Mouse (Mus musculus) lung, postnatal 0 days (tissue): ENCODE results near the gene Otud7a. TPM values are rescaled to one million over a fixed set of nuclear protein-coding genes. Genes with fewer than 3 reads are reported as not detected.

Source experiments
- ATAC-seq: fragments of 200-750 bp; cut with Nextera tagmentation; 2 replicates; pipeline ENCODE4 v1.8.0; 2017; ENCODE audit warnings: moderate library complexity
- DNase-seq: peaks from one replicate; pipeline ENCODE4 v3.0.0-alpha.2; 2016; ENCODE audit warnings: low spot score
- H3K27ac ChIP-seq: fragments of 300-500 bp; sonication (generic); 2 replicates; pipeline ENCODE4 v1.5.1; 2014; ENCODE audit warnings: antibody characterized with exemption, mild to moderate bottlenecking, low read length, mixed read lengths
- H3K27me3 ChIP-seq: fragments of 300-500 bp; sonication (generic); replicated peaks from 2 replicates; pipeline ENCODE4 v1.6.1; 2014; ENCODE audit warnings: low read length, mixed read lengths; ENCODE audit not compliant: insufficient read depth
- H3K36me3 ChIP-seq: fragments of 300-500 bp; sonication (generic); 2 replicates; pipeline ENCODE4 v1.6.1; 2014; ENCODE audit warnings: low read length, mixed read lengths; ENCODE audit not compliant: insufficient read depth
- H3K4me1 ChIP-seq: fragments of 300-500 bp; sonication (generic); 2 replicates; pipeline ENCODE4 v1.6.1; 2014; ENCODE audit warnings: antibody characterized with exemption, low read depth, low read length, mixed read lengths; ENCODE audit not compliant: insufficient read depth
- H3K4me2 ChIP-seq: fragments of 300-500 bp; sonication (generic); replicated peaks from 2 replicates; pipeline ENCODE4 v1.6.1; 2014; ENCODE audit warnings: low read depth, mild to moderate bottlenecking, low read length, moderate library complexity, mixed read lengths
- H3K4me3 ChIP-seq: fragments of 300-500 bp; sonication (generic); 2 replicates; pipeline ENCODE4 v1.5.1; 2014; ENCODE audit warnings: low read depth, low read length
- H3K9ac ChIP-seq: fragments of 300-500 bp; sonication (generic); replicated peaks from 2 replicates; pipeline ENCODE4 v1.6.1; 2014; ENCODE audit warnings: low read depth, mild to moderate bottlenecking
- H3K9me3 ChIP-seq: fragments of 300-500 bp; sonication (generic); 2 replicates; pipeline ENCODE4 v1.6.1; 2016; ENCODE audit warnings: low read length, mixed read lengths
- CTCF ChIP-seq: IDR thresholded peaks from 2 replicates; pipeline ENCODE4 v1.5.1; 2016; ENCODE audit warnings: antibody characterized with exemption, mild to moderate bottlenecking
- EP300 ChIP-seq: IDR thresholded peaks from 2 replicates; pipeline ENCODE4 v1.6.1; 2016; ENCODE audit warnings: antibody characterized with exemption, mild to moderate bottlenecking, control low read depth
- WGBS: fragments of 180-500 bp; shearing (Covaris S2); extraction: QIAGEN DNeasy Blood & Tissue Kit; methylation state at CpG from one replicate; pipeline ENCODE4 v1.1.7; 2014; 5-methylcytosine and 5-hydroxymethylcytosine counted together
- polyA plus RNA-seq: library from polyadenylated mRNA; unstranded; fragments of >200 nt; fragmentation: Nextera tagmentation; extraction: Ambion mirVana; gene quantifications from 2 replicates; pipeline ENCODE4 v1.2.1, GENCODE M21; 2015

Otud7a gene
- polyA plus RNA-seq, 1 experiment from 2014 or later: 0.11 TPM

GRCm38 (mm10) chr7:63540293-63540692 is 95.7 kb downstream of the Otud7a start:
- no peak for ATAC-seq
- Histone ChIP-seq H3K4me2 (no peak overlapping the region), H3K4me1 (no peaks in the 10 kb centered on the region), H3K36me3 (no peaks in the 10 kb centered on the region), H3K9ac (no peak overlapping the region), H3K27me3 (no peaks in the 10 kb centered on the region), H3K9me3 (no peaks in the 10 kb centered on the region), H3K27ac (no peak overlapping the region), H3K4me3 (no peak overlapping the region)
- TF ChIP-seq EP300 (no peak), CTCF (no peak)
- no peak for DNase-seq
- 87% methylated on average over 4 of the region's 4 CpGs for WGBS

GRCm38 (mm10) chr7:63554457-63554856 is 109.9 kb downstream of the Otud7a start:
- Histone ChIP-seq H3K27ac (no peak overlapping the region), H3K27me3 (no peaks in the 10 kb centered on the region), H3K4me1 (no peaks in the 10 kb centered on the region), H3K4me2 (no peak overlapping the region), H3K9ac (no peak overlapping the region), H3K36me3 (no peaks in the 10 kb centered on the region), H3K9me3 (no peaks in the 10 kb centered on the region), H3K4me3 (no peak overlapping the region)
- 64% methylated on average over 1 of the region's 1 CpGs for WGBS
- DNase-seq (no peak), ATAC-seq (no peak)
- TF ChIP-seq EP300 (no peak), CTCF (no peak)

DNA sequence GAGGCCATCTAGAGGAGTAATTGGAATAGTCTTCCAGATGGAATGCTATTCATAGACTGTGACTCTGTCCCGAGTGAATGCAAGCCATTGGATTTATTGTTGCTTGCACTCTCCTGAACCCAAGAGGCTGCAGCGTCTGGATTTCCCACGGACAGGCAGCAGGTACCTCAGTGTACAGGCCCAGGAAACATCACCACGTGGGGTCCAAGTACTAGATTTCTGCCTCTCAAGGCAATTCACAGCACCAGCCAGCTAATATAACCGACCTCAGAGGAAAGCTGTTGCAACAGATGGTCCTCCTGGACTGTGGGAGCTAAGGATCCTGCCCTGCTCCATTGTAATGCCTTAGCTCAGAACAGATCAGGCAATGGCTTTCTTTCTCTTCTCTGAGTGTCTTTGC is 111.8 kb downstream of the Otud7a start:
- Histone ChIP-seq H3K4me3 (no peak overlapping the region), H3K4me1 (no peaks in the 10 kb centered on the region), H3K9ac (no peak overlapping the region), H3K27me3 (no peaks in the 10 kb centered on the region), H3K4me2 (no peak overlapping the region), H3K27ac (no peak overlapping the region), H3K9me3 (no peaks in the 10 kb centered on the region), H3K36me3 (no peaks in the 10 kb centered on the region)
- DNase-seq (no peak), ATAC-seq (no peak)
- no peak for TF ChIP-seq EP300
- TF ChIP-seq CTCF: no peak
- WGBS: 57% methylated on average over 5 of the region's 5 CpGs

DNA sequence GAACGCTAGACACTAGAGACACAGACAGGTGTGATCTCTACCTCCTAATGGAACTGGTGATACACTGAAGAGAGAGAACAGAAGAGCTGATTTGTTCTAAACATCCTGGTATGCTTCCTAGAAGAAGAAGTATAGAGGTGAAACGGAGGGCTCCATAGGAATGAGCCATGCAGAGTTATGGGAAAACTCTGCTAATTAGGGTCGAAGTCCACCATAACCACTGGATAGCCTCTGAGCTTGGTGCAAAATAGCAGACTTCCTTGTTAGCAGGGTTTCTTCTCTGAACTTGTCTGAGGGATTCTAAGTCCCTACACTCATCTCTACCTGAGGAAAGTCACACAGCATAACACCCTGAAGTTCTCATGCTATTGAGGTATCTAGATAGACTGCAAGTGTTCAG is 114.4 kb downstream of the Otud7a start:
- Histone ChIP-seq H3K27me3 (no peaks in the 10 kb centered on the region), H3K9me3 (no peaks in the 10 kb centered on the region), H3K36me3 (no peaks in the 10 kb centered on the region), H3K4me1 (no peaks in the 10 kb centered on the region), H3K9ac (no peak overlapping the region), H3K27ac (no peak overlapping the region), H3K4me3 (no peak overlapping the region), H3K4me2 (no peak overlapping the region)
- TF ChIP-seq CTCF (no peak), EP300 (no peak)
- no peak for DNase-seq
- 69% methylated on average over 3 of the region's 3 CpGs for WGBS
- no peak for ATAC-seq

- TF ChIP-seq CTCF: no peak
- DNase-seq (no peak), ATAC-seq (no peak)
- Histone ChIP-seq H3K9me3 (no peaks in the 10 kb centered on the region), H3K36me3 (no peaks in the 10 kb centered on the region), H3K4me2 (no peak overlapping the region), H3K27ac (no peak overlapping the region), H3K9ac (no peak overlapping the region), H3K4me3 (no peak overlapping the region), H3K27me3 (no peaks in the 10 kb centered on the region), H3K4me1 (no peaks in the 10 kb centered on the region)
- 78% methylated on average over 1 of the region's 1 CpGs for WGBS
Observed at GRCm38 (mm10) chr7:63559679-63560078, 115.1 kb downstream of the Otud7a start.

- Histone ChIP-seq H3K27ac (no peak overlapping the region), H3K9me3 (no peaks in the 10 kb centered on the region), H3K4me2 (no peak overlapping the region), H3K4me3 (no peak overlapping the region), H3K36me3 (no peaks in the 10 kb centered on the region), H3K27me3 (no peaks in the 10 kb centered on the region), H3K9ac (no peak overlapping the region), H3K4me1 (no peaks in the 10 kb centered on the region)
- 82% methylated on average over 2 of the region's 2 CpGs for WGBS
- no peak for DNase-seq
- no peak for TF ChIP-seq EP300
- TF ChIP-seq CTCF: no peak
- no peak for ATAC-seq
Observed at GRCm38 (mm10) chr7:63583310-63583709, 138.8 kb downstream of the Otud7a start.

GRCm38 (mm10) chr7:63586184-63586870 is 141.8 kb downstream of the Otud7a start:
- no peaks in the 10 kb centered on the region for H3K27me3 ChIP-seq
- H3K9ac ChIP-seq: no peak overlapping the region
- WGBS: 48% methylated on average over 2 of the region's 2 CpGs
- no peak overlapping the region for H3K4me3 ChIP-seq
- DNase-seq (no peak), ATAC-seq (no peak)
- H3K4me2 ChIP-seq: no peak overlapping the region
- no peaks in the 10 kb centered on the region for H3K9me3 ChIP-seq
- no peaks in the 10 kb centered on the region for H3K4me1 ChIP-seq
- H3K36me3 ChIP-seq: no peaks in the 10 kb centered on the region
- H3K27ac ChIP-seq: no peak overlapping the region
- no peak for TF ChIP-seq CTCF
- TF ChIP-seq EP300: no peak
